ENCODE assay signal across 11 mouse cellular contexts in the genomic region with DNA sequence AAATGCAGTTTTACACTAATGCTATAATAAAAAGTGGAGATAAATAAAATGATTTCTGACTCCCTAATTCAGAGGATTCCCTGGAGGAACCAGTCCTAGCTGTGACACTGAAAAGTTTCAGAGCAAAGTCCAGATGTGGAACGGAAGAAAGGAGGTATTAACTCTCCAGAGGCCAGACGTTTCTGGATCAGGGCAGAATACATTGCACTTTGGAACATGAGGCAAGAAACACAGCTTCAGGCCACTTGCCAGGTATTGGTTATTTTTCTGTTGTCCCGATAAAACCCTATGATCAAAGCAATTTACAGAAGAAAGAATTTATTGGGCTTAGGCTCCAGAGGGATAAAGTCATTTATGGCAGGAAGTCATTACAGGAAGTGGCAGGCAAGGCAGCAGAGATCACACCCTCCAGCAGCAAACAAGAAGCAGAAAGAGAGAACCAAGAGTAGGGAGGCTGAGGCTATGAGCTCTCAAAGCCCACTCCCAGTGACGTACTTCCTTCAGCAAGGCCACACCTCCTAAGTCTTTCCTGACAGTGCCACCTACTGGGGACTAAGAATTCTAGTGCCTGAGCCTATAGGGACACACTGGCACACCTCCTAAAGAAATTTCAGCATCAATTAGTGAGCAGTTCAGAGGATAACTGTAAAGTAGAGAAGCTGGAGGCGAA. TPM values are rescaled to one million over a fixed set of nuclear protein-coding genes. Genes with fewer than 3 reads are reported as not detected.
DNase-seq lines count a peak whose midpoint lies in the region; ATAC-seq and TF ChIP-seq lines count a peak whose summit lies in the region.
"Had no signal": no experiment of that assay in that cellular context is flagged by ENCODE, and none has a peak within 500 bp of the region (broad histone marks: within the 10 kb centered on the region; RNA-seq: fewer than 3 reads in every experiment).

No protein-coding gene starts in this region.

- H3K4me1 ChIP-seq in kidney, embryonic 14.5 days (ENCODE audit: control insufficient read depth, insufficient read depth, low read length), result no peaks in the 10 kb centered on the region
- no peaks in the 10 kb centered on the region for H3K4me1 ChIP-seq in hindbrain, embryonic 14.5 days (replicated peaks; ENCODE audit: control insufficient read depth, insufficient read depth, low read length)

- TF ChIP-seq CTCF in brain, embryonic 14.5 days (IDR thresholded peaks at IDR 0.05; ENCODE audit: borderline replicate concordance, extremely low read depth, insufficient read depth, insufficient read length), result peak; percentile 8; the same call in 1 of the 2 replicates

- WGBS in kidney, embryonic 14.5 days, result 47% methylated on average over 5 of the region's 5 CpGs
- WGBS in large intestine, adult 2 months, result 28% methylated on average over 5 of the region's 5 CpGs
- WGBS in hindbrain, embryonic 14.5 days, result 76% methylated on average over 5 of the region's 5 CpGs

- H3K9me3 ChIP-seq in kidney, embryonic 14.5 days (ENCODE audit: control insufficient read depth, low read length), result no peaks in the 10 kb centered on the region
- no peaks in the 10 kb centered on the region for H3K9me3 ChIP-seq in hindbrain, embryonic 14.5 days (ENCODE audit: control insufficient read depth, low read length)

- no peak overlapping the region for H3K9ac ChIP-seq in kidney, embryonic 14.5 days (ENCODE audit: low read depth, low read length)
- H3K9ac ChIP-seq in hindbrain, embryonic 14.5 days, result no peak overlapping the region

- TF ChIP-seq POLR2A in brain, embryonic 14.5 days (IDR thresholded peaks at IDR 0.05; ENCODE audit: borderline replicate concordance, extremely low read depth, insufficient read depth, insufficient read length, poor library complexity, severe bottlenecking), result no peak

- ATAC-seq in kidney, embryonic 14.5 days (ENCODE audit: low FRiP score, low TSS enrichment), result no peak
- ATAC-seq in CD4-positive, CD25-positive, alpha-beta regulatory T cell, adult 4 months, result peak; percentile 43
- ATAC-seq in hindbrain, embryonic 14.5 days (ENCODE audit: low FRiP score), result no peak

- no peaks in the 10 kb centered on the region for H3K27me3 ChIP-seq in kidney, embryonic 14.5 days (ENCODE audit: control insufficient read depth, insufficient read depth, low read length)
- no peaks in the 10 kb centered on the region for H3K27me3 ChIP-seq in hindbrain, embryonic 14.5 days (ENCODE audit: control insufficient read depth, insufficient read depth, low read length)

- no peak overlapping the region for H3K27ac ChIP-seq in kidney, embryonic 14.5 days (ENCODE audit: low read depth, low read length)
- no peak overlapping the region for H3K27ac ChIP-seq in hindbrain, embryonic 14.5 days

- no peak overlapping the region for H3K4me3 ChIP-seq in kidney, embryonic 14.5 days (ENCODE audit: low read length)
- no peak overlapping the region for H3K4me3 ChIP-seq in hindbrain, embryonic 14.5 days (replicated peaks; ENCODE audit: low read length)

- H3K4me2 ChIP-seq in kidney, embryonic 14.5 days (replicated peaks; ENCODE audit: low read depth, low read length), result no peak overlapping the region
- no peak overlapping the region for H3K4me2 ChIP-seq in hindbrain, embryonic 14.5 days (replicated peaks)

- DNase-seq in kidney, adult 18-20 months, result peak; percentile 3
- DNase-seq in brain, embryonic 14.5 days (ENCODE audit: low read depth), result no peak
- peak; percentile 50 for DNase-seq in large intestine, adult 2 months (ENCODE audit: low read depth, low spot score)
- no peak for DNase-seq in adrenal gland, postnatal 14 days
- no peak for DNase-seq in urinary bladder, postnatal 25 days (ENCODE audit: low spot score)
- no peak for DNase-seq in hindbrain, embryonic 14.5 days (ENCODE audit: low spot score)
- DNase-seq: cerebellum, postnatal 14 days; layer of hippocampus, postnatal 36 days; lung, adult 2 months had no signal

- H3K36me3 ChIP-seq in kidney, embryonic 14.5 days (ENCODE audit: control insufficient read depth, insufficient read depth, low read length), result no peaks in the 10 kb centered on the region
- H3K36me3 ChIP-seq in hindbrain, embryonic 14.5 days (replicated peaks; ENCODE audit: control insufficient read depth, insufficient read depth), result no peaks in the 10 kb centered on the region

RNA-seq across cellular contexts. Expression of a gene that starts 56.9 kb away (rescaled TPM):
- 31.2 and 33.2 TPM in 2 replicates for polyA plus RNA-seq in kidney, embryonic 14.5 days (2014; fragmentation: Nextera tagmentation; extraction: Ambion mirVana)
- not detected for polyA plus RNA-seq in CD4-positive, CD25-positive, alpha-beta regulatory T cell, adult 4 months (2017; shearing (Covaris generic))
- 1.8 and 2.0 TPM in 2 replicates for polyA plus RNA-seq in brain, embryonic 14.5 days (2012; rRNA removed)
- polyA plus RNA-seq in large intestine, adult 2 months (2012; rRNA removed), result 38.9 and 45.8 TPM in 2 replicates
- total RNA-seq in adrenal gland, postnatal 14 days (2021), result 0.71 and 4.0 TPM in 2 replicates
- polyA plus RNA-seq in hindbrain, embryonic 14.5 days (2014; fragmentation: Nextera tagmentation; extraction: Ambion mirVana), result 2.5 and 3.3 TPM in 2 replicates

Comparison
In these comparisons a context has a peak if more than half of its experiments do, and no peak if none do; other contexts are left out.
1. DNase-seq: peak in kidney, adult 18-20 months (single experiment) and large intestine, adult 2 months (single experiment); none in brain, embryonic 14.5 days (single experiment), adrenal gland, postnatal 14 days (single experiment), urinary bladder, postnatal 25 days (single experiment) and hindbrain, embryonic 14.5 days (single experiment).